Mouse (Mus musculus) ES-CJ7 (cell line): ENCODE measurements around the gene Utp11.
"Not testable (repeated sequence)": the region's sequence is repeated elsewhere in the genome, so short reads cannot be mapped to it uniquely, and the experiment has no call there.

Experiments
- DNase-seq: peaks from one replicate; pipeline ENCODE4 v3.0.0; 2011; ENCODE audit warnings: low read depth, low spot score

The Utp11 gene

GRCm38 (mm10) chr4:124693135-124693894 lies at the start of gene Utp11:
Gene Utp11, minus strand, starts transcription at chr4:124693600.
- DNase-seq, result peak; percentile 93

- no peak for DNase-seq
Observed at GRCm38 (mm10) chr4:124742839-124743238, 49.4 kb upstream of the Utp11 start.

GRCm38 (mm10) chr4:124741376-124742343 lies 48.3 kb upstream of the Utp11 start, which contains the start of gene Inpp5b:
Gene Inpp5b, plus strand, starts transcription at chr4:124741850.
- DNase-seq, result peak; percentile 72

GRCm38 (mm10) chr4:124738783-124739182 lies 45.4 kb upstream of the Utp11 start:
- no peak for DNase-seq

DNA sequence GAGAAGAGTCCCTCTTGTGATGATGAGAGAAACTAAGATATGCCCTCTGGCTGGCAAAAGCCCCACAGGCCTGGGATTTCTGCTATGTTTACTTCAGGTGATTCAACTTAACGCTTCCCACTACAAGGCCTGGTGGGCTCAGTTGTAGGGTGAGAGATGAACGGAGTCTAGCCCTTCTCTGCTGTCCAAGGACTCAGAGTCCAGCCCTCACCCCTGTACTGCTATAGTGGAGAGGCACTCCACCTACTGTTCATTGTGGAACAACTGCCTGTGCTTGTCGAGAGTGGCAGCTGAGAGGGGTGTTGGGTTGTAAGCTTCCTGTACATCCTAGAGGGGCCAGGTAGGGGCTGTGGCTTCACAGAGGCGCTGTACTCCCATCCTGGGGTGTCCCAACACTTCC lies 44.6 kb upstream of the Utp11 start:
- no peak for DNase-seq

DNA sequence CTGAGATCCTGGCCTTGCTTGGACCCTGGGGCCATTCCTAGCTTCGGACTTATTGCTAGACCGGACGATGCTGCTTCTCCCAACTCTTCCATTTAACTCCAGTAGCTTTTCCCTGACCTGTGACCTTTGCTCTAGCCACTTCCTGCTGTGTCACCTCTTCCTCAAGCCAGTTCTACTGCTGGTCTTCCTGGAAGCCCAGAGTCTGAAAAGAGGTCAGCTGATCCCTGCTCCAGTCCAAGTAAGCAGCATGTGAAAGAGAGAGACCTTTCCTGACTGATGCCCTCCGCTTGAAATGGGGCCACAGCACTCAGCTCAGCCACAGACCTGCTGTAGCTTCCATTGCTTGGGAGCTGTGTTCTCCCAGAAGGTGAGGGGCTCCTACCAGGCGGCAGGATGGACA lies 44.1 kb upstream of the Utp11 start:
- DNase-seq, result no peak

- no peak for DNase-seq
Observed at GRCm38 (mm10) chr4:124736952-124737351, 43.6 kb upstream of the Utp11 start.

DNA sequence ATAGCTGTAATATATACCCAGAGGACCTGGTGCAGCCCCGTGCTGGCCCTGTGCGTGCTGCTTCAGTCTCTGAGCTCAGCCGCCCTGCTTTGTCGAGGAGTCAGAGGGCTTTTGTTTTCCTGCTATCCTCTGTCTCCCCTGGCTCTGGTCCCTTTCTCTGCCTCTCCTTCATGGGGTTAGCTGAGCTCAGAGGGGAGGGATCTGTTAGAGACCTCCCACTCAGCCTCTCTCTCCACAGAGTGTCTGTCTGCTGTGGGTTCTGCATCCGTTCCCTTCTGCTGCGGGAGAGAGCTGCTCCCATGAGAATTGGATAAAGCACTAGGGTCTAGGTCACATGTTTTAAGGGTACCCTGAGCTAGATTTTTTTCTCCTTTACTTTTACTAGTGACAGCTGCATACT lies 32.7 kb upstream of the Utp11 start:
- no peak for DNase-seq

- no peak for DNase-seq
Observed at GRCm38 (mm10) chr4:124719101-124719500, 25.7 kb upstream of the Utp11 start.

DNA sequence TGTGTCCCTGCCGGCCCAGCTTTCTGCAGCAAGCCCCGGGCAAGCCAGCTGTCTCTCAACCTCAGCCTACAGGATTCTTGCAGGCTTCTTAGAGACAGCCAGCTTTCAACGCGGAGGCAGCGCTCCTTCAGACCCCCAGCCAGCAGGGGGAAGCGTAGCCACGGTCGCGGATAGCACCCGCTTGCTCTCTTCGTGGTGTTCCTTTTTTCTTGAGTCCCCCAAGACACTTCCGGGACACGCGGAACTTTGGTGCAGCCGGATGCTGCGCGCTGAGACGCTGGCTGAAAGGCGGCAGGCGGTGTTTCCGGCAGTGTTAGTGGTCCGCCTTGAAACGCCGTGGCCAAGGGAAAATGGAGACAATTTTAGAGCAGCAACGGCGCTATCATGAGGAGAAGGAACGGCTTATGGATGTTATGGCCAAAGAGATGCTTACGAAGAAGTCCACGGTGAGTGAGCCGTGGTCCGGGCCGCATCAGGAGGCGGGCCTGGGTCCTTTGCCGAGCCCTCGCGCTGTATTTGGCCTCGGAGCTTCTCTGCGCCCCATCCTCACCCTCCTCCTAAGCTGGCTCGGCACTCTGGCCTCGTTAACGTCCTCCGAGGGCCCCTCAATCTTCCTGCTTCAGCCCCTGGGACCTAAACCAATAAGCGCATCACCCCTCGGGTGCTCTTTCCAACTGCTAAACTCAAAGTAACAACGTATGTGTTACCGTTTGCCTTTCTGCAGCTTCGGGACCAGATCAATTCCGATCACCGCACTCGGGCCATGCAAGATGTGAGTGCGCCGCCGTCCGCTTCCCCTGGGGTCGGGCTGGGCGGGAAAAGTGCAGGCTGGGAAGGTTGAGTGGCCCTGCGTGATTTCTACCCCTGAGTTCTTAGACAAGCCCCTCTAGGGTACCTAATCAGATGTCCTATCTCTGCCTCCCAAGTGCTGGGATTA lies 21.4 kb upstream of the Utp11 start, which contains the start of gene Sf3a3:
Gene Sf3a3, plus strand, starts transcription at position 232 of the 937 bp plus-strand sequence.
- DNase-seq, result peak; percentile 98

- not testable (repeated sequence) for DNase-seq
Observed at GRCm38 (mm10) chr4:124713850-124714249, 20.4 kb upstream of the Utp11 start.

GRCm38 (mm10) chr4:124712618-124713017 lies 19.2 kb upstream of the Utp11 start:
- no peak for DNase-seq

DNA sequence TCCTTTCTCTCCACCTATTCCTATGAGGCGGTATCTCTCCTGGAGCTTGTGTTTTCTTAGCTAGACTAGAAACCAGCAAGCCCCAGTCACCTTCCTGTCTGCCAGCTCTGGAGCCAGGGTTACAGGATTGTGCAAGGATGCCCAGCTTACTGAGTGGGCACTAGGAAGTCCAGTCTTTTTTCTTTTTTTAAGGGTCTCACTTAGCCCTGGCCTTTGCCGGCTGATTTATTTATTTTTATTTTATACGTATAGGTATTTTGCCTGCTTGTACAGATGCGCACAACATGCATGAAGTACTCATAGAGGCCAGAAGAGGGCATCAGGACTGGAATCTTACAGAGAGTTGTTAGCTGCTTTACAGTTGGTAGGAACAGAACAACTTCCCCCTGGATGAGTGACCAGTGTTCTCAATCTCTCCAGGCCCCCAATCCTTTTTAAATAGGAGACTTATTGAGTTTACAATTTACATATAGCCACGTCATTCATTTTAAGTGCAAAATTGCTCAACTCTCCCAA lies 17.4 kb upstream of the Utp11 start:
- peak; percentile 78 for DNase-seq

DNA sequence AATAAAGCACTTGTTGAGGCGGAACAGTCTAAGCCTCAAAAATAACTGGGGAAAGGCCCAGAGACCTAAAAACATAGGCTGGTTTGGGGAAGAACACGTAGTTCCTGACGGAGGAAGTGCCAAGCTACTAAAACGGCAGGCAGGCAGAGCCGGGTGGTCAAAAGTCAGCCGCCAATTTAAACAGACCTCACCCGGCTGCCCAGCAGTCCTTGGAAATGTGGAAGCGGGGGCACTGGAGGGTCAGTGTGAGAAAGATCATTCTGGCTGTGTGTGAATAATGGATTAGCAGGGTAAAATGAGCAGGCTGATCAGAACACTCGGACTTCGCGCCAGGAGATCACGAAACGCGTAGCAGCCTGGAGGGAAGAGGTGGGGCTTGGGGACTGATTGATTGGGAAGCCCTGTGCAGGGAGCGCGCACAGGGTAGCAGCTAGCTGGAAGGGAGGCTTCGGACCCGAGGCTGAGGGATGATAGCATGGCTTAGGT lies 16.6 kb upstream of the Utp11 start:
- peak; percentile 64 for DNase-seq

DNA sequence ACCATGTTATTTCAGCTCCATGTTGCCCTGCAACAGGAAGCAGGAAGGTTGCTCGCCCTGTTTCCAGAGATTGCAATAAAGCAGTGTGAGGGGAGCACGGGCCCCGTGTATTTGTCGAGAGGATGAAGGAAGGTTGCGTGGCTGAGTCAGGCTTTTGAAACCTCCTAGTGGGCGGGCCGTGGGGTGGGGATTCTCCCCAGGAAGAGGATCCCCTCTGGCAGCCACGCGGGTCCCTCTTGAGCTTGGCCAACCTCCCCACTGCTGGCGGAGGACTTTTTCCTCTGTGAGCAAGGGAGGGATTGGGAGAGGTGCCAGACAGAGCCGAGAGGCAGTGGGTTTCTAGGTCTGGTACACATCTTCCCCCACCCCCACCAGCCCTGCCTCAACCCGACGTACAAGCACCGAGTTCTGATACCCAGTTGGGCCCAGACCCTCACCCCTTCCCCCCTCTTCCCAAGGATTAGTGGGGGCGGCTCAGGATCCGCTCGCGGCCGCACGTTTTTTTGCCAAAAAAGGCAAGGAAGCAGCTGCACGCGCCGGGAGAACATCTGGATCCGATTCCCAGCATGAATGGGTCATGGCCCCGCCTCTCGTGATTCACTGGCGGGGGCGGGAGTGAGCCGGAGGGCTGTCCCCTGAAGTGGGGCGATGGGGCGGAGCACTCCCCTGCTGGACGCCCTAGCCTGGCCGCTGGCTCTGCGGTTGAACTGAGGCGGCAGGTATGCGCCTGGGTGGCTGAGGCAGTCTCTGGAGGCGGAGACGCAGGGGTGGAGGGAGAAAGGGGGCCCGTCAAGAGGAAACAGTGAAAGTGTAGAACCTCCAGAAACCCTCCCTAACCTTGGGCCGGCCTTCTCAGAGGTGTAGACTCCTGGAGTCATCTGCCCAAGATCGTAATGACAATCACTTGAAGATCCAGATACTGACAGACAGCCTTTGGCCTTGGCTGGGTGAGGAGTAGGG lies 15.4 kb upstream of the Utp11 start:
- peak; percentile 95 for DNase-seq

DNA sequence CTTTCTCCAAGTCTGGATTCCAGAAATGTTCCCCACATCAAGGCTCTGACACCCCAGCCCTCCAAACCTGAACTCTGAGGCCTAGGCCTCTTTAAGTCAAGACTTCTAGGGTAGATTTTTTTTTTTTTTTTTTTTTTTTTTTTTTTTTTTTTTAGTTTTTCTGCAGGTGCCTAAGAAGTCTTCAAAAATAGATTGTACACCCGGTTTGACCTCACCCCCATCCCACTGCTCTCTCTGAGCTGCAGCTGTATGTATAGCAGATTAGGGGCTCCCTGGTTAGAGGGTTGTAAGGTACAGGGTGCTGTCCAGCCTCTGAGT lies 14.8 kb upstream of the Utp11 start:
- not testable (repeated sequence) for DNase-seq

GRCm38 (mm10) chr4:124707381-124708199 lies 14.2 kb upstream of the Utp11 start:
- not testable (repeated sequence) for DNase-seq

- no peak for DNase-seq
Observed at GRCm38 (mm10) chr4:124705661-124706269, 12.4 kb upstream of the Utp11 start.
